Mouse (Mus musculus) heart, embryonic 11.5 days (tissue): ENCODE data around the gene Gm8439. TPM values are rescaled to one million over a fixed set of nuclear protein-coding genes. Genes with fewer than 3 reads are reported as not detected.

Experiments
- ATAC-seq: fragments of 200-750 bp; cut with Nextera tagmentation; replicated peaks from 2 replicates; pipeline ENCODE4 v1.8.0; 2017; ENCODE audit warnings: moderate library complexity; ENCODE audit not compliant: insufficient number of reproducible peaks, low FRiP score, low TSS enrichment
- H3K27ac ChIP-seq: fragments of 300-500 bp; sonication (generic); 2 replicates; pipeline ENCODE4 v1.5.1; 2014; ENCODE audit warnings: mild to moderate bottlenecking, low read depth, low read length
- H3K27me3 ChIP-seq: fragments of 300-500 bp; sonication (generic); 2 replicates; pipeline ENCODE4 v1.6.1; 2014; ENCODE audit warnings: mild to moderate bottlenecking, low read length, mixed read lengths; ENCODE audit not compliant: control insufficient read depth, insufficient read depth
- H3K36me3 ChIP-seq: fragments of 300-500 bp; sonication (generic); 2 replicates; pipeline ENCODE4 v1.6.1; 2014; ENCODE audit warnings: mild to moderate bottlenecking, low read length, moderate library complexity, mixed read lengths; ENCODE audit not compliant: control insufficient read depth, insufficient read depth
- H3K4me1 ChIP-seq: fragments of 300-500 bp; sonication (generic); 2 replicates; pipeline ENCODE4 v1.6.1; 2014; ENCODE audit warnings: low read length; ENCODE audit not compliant: control insufficient read depth, insufficient read depth
- H3K4me2 ChIP-seq: fragments of 300-500 bp; sonication (generic); 2 replicates; pipeline ENCODE4 v1.6.1; 2014; ENCODE audit warnings: mild to moderate bottlenecking, moderate library complexity
- H3K4me3 ChIP-seq: fragments of 300-500 bp; sonication (generic); 2 replicates; pipeline ENCODE4 v1.5.1; 2014; ENCODE audit warnings: low read depth, low read length
- H3K9ac ChIP-seq: fragments of 300-500 bp; sonication (generic); 2 replicates; pipeline ENCODE4 v1.6.1; 2014; ENCODE audit warnings: mild to moderate bottlenecking, low read depth, low read length, moderate library complexity
- H3K9me3 ChIP-seq: fragments of 300-500 bp; sonication (generic); replicated peaks from 2 replicates; pipeline ENCODE4 v1.6.1; 2016; ENCODE audit warnings: low read length; ENCODE audit not compliant: control insufficient read depth
- WGBS: fragments of 180-500 bp; shearing (Covaris S2); extraction: QIAGEN DNeasy Blood & Tissue Kit; methylation state at CpG from one replicate; pipeline ENCODE4 v1.1.7; 2014; ENCODE audit not compliant: insufficient replicate concordance; 5-methylcytosine and 5-hydroxymethylcytosine counted together
- polyA plus RNA-seq: library from polyadenylated mRNA; unstranded; fragments of >200 nt; fragmentation: Nextera tagmentation; extraction: Ambion mirVana; gene quantifications from 2 replicates; pipeline ENCODE4 v1.2.1, GENCODE M21; 2014

The Gm8439 gene
- polyA plus RNA-seq, 1 experiment from 2014 or later: 0.59 TPM

GRCm38 (mm10) chr4:120615528-120616081 lies 27.1 kb downstream of the Gm8439 start:
- peak; percentile 70 for ATAC-seq
- Histone ChIP-seq H3K4me3 (no peak overlapping the region), H3K4me2 (peak overlapping the region; percentile 9; the same call in 1 of the 2 replicates), H3K36me3 (no peaks in the 10 kb centered on the region), H3K9me3 (no peaks in the 10 kb centered on the region), H3K27ac (peak overlapping the region; percentile 90), H3K27me3 (no peaks in the 10 kb centered on the region), H3K9ac (peak overlapping the region; percentile 61), H3K4me1 (peaks cover 31% of the 10 kb centered on the region)
- WGBS: 25% methylated on average over 10 of the region's 10 CpGs

GRCm38 (mm10) chr4:120616199-120617025 lies 27.9 kb downstream of the Gm8439 start:
- Histone ChIP-seq H3K9me3 (no peaks in the 10 kb centered on the region), H3K4me1 (peaks cover 29% of the 10 kb centered on the region), H3K27me3 (no peaks in the 10 kb centered on the region), H3K27ac (peak overlapping the region; percentile 90), H3K36me3 (no peaks in the 10 kb centered on the region), H3K4me3 (no peak overlapping the region), H3K9ac (no peak overlapping the region), H3K4me2 (no peak overlapping the region)
- 64% methylated on average over 13 of the region's 13 CpGs for WGBS
- ATAC-seq: no peak

- Histone ChIP-seq H3K9ac (no peak overlapping the region), H3K36me3 (no peaks in the 10 kb centered on the region), H3K9me3 (no peaks in the 10 kb centered on the region), H3K4me1 (peaks cover 10% of the 10 kb centered on the region), H3K27ac (no peak overlapping the region), H3K4me3 (no peak overlapping the region), H3K4me2 (no peak overlapping the region), H3K27me3 (no peaks in the 10 kb centered on the region)
- no peak for ATAC-seq
- 76% methylated on average over 6 of the region's 6 CpGs for WGBS
Observed at GRCm38 (mm10) chr4:120627728-120628127, 39.2 kb downstream of the Gm8439 start.

GRCm38 (mm10) chr4:120630218-120630931 lies 41.8 kb downstream of the Gm8439 start:
- H3K4me3 ChIP-seq: no peak overlapping the region
- no peaks in the 10 kb centered on the region for H3K27me3 ChIP-seq
- peak overlapping the region; percentile 25; the same call in 1 of the 2 replicates for H3K27ac ChIP-seq
- H3K9me3 ChIP-seq: no peaks in the 10 kb centered on the region
- H3K36me3 ChIP-seq: no peaks in the 10 kb centered on the region
- ATAC-seq: 0 out of 2 replicates have a peak, but pooled peaks have one; percentile 31
- WGBS: 28% methylated on average over 8 of the region's 8 CpGs
- H3K4me2 ChIP-seq: no peak overlapping the region
- peaks cover 10% of the 10 kb centered on the region for H3K4me1 ChIP-seq
- H3K9ac ChIP-seq: no peak overlapping the region

GRCm38 (mm10) chr4:120631828-120632227 lies 43.3 kb downstream of the Gm8439 start:
- Histone ChIP-seq H3K9me3 (no peaks in the 10 kb centered on the region), H3K4me3 (no peak overlapping the region), H3K4me2 (no peak overlapping the region), H3K36me3 (no peaks in the 10 kb centered on the region), H3K27ac (peak overlapping the region; percentile 70), H3K27me3 (no peaks in the 10 kb centered on the region), H3K9ac (no peak overlapping the region), H3K4me1 (peaks cover 10% of the 10 kb centered on the region)
- 42% methylated on average over 6 of the region's 6 CpGs for WGBS
- ATAC-seq: peak; percentile 81; the same call in 1 of the 2 replicates

GRCm38 (mm10) chr4:120635351-120635750 lies 46.8 kb downstream of the Gm8439 start:
- peaks cover 6% of the 10 kb centered on the region for H3K4me1 ChIP-seq
- no peak overlapping the region for H3K4me3 ChIP-seq
- no peak for ATAC-seq
- no peaks in the 10 kb centered on the region for H3K9me3 ChIP-seq
- H3K9ac ChIP-seq: no peak overlapping the region
- H3K36me3 ChIP-seq: no peaks in the 10 kb centered on the region
- no peak overlapping the region for H3K4me2 ChIP-seq
- 78% methylated on average over 2 of the region's 2 CpGs for WGBS
- H3K27me3 ChIP-seq: no peaks in the 10 kb centered on the region
- no peak overlapping the region for H3K27ac ChIP-seq

GRCm38 (mm10) chr4:120641946-120642345 lies 53.4 kb downstream of the Gm8439 start:
- no peak for ATAC-seq
- Histone ChIP-seq H3K4me1 (no peaks in the 10 kb centered on the region), H3K27ac (no peak overlapping the region), H3K4me2 (no peak overlapping the region), H3K27me3 (no peaks in the 10 kb centered on the region), H3K4me3 (no peak overlapping the region), H3K36me3 (no peaks in the 10 kb centered on the region), H3K9ac (no peak overlapping the region), H3K9me3 (no peaks in the 10 kb centered on the region)
- WGBS: 85% methylated on average over 6 of the region's 6 CpGs

GRCm38 (mm10) chr4:120643899-120644298 lies 55.4 kb downstream of the Gm8439 start:
- Histone ChIP-seq H3K27ac (no peak overlapping the region), H3K4me2 (no peak overlapping the region), H3K4me1 (no peaks in the 10 kb centered on the region), H3K36me3 (no peaks in the 10 kb centered on the region), H3K9me3 (no peaks in the 10 kb centered on the region), H3K4me3 (no peak overlapping the region), H3K9ac (no peak overlapping the region), H3K27me3 (peaks cover 11% of the 10 kb centered on the region)
- no peak for ATAC-seq
- 74% methylated on average over 3 of the region's 3 CpGs for WGBS
